ENCODE assay signal across 10 mouse cellular contexts in genomic region chr7:121840810-121841209, GRCm38 (mm10). TPM values are rescaled to one million over a fixed set of nuclear protein-coding genes. Genes with fewer than 3 reads are reported as not detected.
DNase-seq lines count a peak whose midpoint lies in the region; ATAC-seq lines count a peak whose summit lies in the region.
"Had no signal": no experiment of that assay in that cellular context is flagged by ENCODE, and none has a peak within 500 bp of the region (broad histone marks: within the 10 kb centered on the region; RNA-seq: fewer than 3 reads in every experiment).

No protein-coding gene starts in this region.

- peak; percentile 72 for ATAC-seq in embryonic facial prominence, embryonic 14.5 days (ENCODE audit: low read depth)
- no peak for ATAC-seq in liver, embryonic 12.5 days

- 72% methylated on average over 7 of the region's 7 CpGs for WGBS in embryonic facial prominence, embryonic 14.5 days
- WGBS in liver, embryonic 12.5 days (ENCODE audit: insufficient replicate concordance): 71% methylated on average over 7 of the region's 7 CpGs

- H3K27ac ChIP-seq in embryonic facial prominence, embryonic 14.5 days (replicated peaks; ENCODE audit: low read depth, low read length): no peak overlapping the region
- H3K27ac ChIP-seq in liver, embryonic 12.5 days: no peak overlapping the region
- H3K27ac ChIP-seq: hindbrain, embryonic 12.5 days had no signal

- H3K4me1 ChIP-seq in embryonic facial prominence, embryonic 14.5 days (ENCODE audit: control insufficient read depth, insufficient read depth, low read length): no peaks in the 10 kb centered on the region
- no peaks in the 10 kb centered on the region for H3K4me1 ChIP-seq in liver, embryonic 12.5 days
- H3K4me1 ChIP-seq: hindbrain, embryonic 12.5 days had no signal

- H3K9me3 ChIP-seq in embryonic facial prominence, embryonic 14.5 days (ENCODE audit: control insufficient read depth, low read length): no peaks in the 10 kb centered on the region
- H3K9me3 ChIP-seq in liver, embryonic 12.5 days (replicated peaks): peaks cover under 1% of the 10 kb centered on the region
- H3K9me3 ChIP-seq: hindbrain, embryonic 12.5 days had no signal

- no peaks in the 10 kb centered on the region for H3K27me3 ChIP-seq in embryonic facial prominence, embryonic 14.5 days (replicated peaks; ENCODE audit: control insufficient read depth, insufficient read depth, low read length)
- H3K27me3 ChIP-seq in liver, embryonic 12.5 days (replicated peaks): no peaks in the 10 kb centered on the region
- H3K27me3 ChIP-seq: hindbrain, embryonic 12.5 days had no signal

- H3K4me3 ChIP-seq in embryonic facial prominence, embryonic 14.5 days (ENCODE audit: low read depth, low read length): no peak overlapping the region
- H3K4me3 ChIP-seq in liver, embryonic 12.5 days: no peak overlapping the region
- H3K4me3 ChIP-seq: hindbrain, embryonic 12.5 days had no signal

- intact Hi-C loops in heart, postnatal 36 days (cut with DNase I): no loop called here

- H3K4me2 ChIP-seq in embryonic facial prominence, embryonic 14.5 days (ENCODE audit: low read depth, low read length): no peak overlapping the region
- no peak overlapping the region for H3K4me2 ChIP-seq in liver, embryonic 12.5 days
- H3K4me2 ChIP-seq: hindbrain, embryonic 12.5 days had no signal

- H3K9ac ChIP-seq in embryonic facial prominence, embryonic 14.5 days (ENCODE audit: low read depth, low read length): no peak overlapping the region
- no peak overlapping the region for H3K9ac ChIP-seq in liver, embryonic 12.5 days
- H3K9ac ChIP-seq: hindbrain, embryonic 12.5 days had no signal

- no peaks in the 10 kb centered on the region for H3K36me3 ChIP-seq in embryonic facial prominence, embryonic 14.5 days (ENCODE audit: control insufficient read depth, insufficient read depth, low read length)
- H3K36me3 ChIP-seq in liver, embryonic 12.5 days: no peaks in the 10 kb centered on the region
- H3K36me3 ChIP-seq: hindbrain, embryonic 12.5 days had no signal

- DNase-seq in right cerebral cortex, adult 2 months (ENCODE audit: low spot score in 2 of 2): peak; percentile 38 to 58
- DNase-seq in right cerebral cortex, postnatal 14 days: no peak
- peak; percentile 84 for DNase-seq in embryonic facial prominence, embryonic 14.5 days (ENCODE audit: low spot score)
- peak; percentile 9 to 31 for DNase-seq in heart, postnatal 36 days
- peak; percentile 59 to 76 for DNase-seq in urinary bladder, postnatal 36 days (ENCODE audit: low spot score in 2 of 2)
- no peak for DNase-seq in ovary, postnatal 14 days (ENCODE audit: low spot score)
- DNase-seq: adrenal gland, adult 8-10 months; kidney, postnatal 36 days had no signal

RNA-seq across cellular contexts. Expression of gene Scnn1b, which starts 24.0 kb away (rescaled TPM):
- polyA plus RNA-seq in embryonic facial prominence, embryonic 14.5 days (2014; fragmentation: Nextera tagmentation; extraction: Ambion mirVana): 0.74 and 0.75 TPM in 2 replicates
- not detected for total RNA-seq in heart, postnatal 36 days (2021)
- 0.07 TPM in 1 of 2 replicates, not detected in the other for polyA plus RNA-seq in liver, embryonic 12.5 days (2016; fragmentation: Nextera tagmentation; extraction: Ambion mirVana)

Comparison
In these comparisons a context has a peak if more than half of its experiments do, and no peak if none do; other contexts are left out.
1. DNase-seq: peak in right cerebral cortex, adult 2 months (2 of 2), embryonic facial prominence, embryonic 14.5 days (single experiment), heart, postnatal 36 days (2 of 2) and urinary bladder, postnatal 36 days (2 of 2); none in right cerebral cortex, postnatal 14 days (single experiment) and ovary, postnatal 14 days (single experiment).